Mouse (Mus musculus) MEL (cell line): ENCODE measurements at regions not wholly inside any gene's neighbourhood (a gene's known extent, or its start where the extent isn't known, plus 50 kb on each side); places are given as distances from the start of the nearest gene placed in this dataset.

Source experiments
- DNase-seq: peaks from one replicate; pipeline ENCODE4 v3.0.0; 2011; ENCODE audit warnings: low read depth, low spot score
- H3K27ac ChIP-seq: 2 replicates; pipeline ENCODE4 v1.5.1; 2012; ENCODE audit warnings: low read depth, mild to moderate bottlenecking, control low read depth, low read length, moderate library complexity; ENCODE audit not compliant: control insufficient read depth
- H3K27me3 ChIP-seq, 2 experiments: fragments of 150-350 bp in 1 of 2; sonication (generic) in 1 of 2; 2 replicates each; pipeline ENCODE4 v1.6.1; 2012; ENCODE audit warnings: low read length in 2 of 2, mild to moderate bottlenecking in 2 of 2, improper control_type of control experiment in 1 of 2, moderate library complexity in 1 of 2; ENCODE audit not compliant: insufficient read depth in 2 of 2, control insufficient read depth in 1 of 2
- H3K36me3 ChIP-seq, 2 experiments: 2 replicates each; pipeline ENCODE4 v1.6.1; 2012 to 2014; ENCODE audit warnings: low read length in 2 of 2, improper control_type of control experiment in 1 of 2, inconsistent platforms in 1 of 2, mild to moderate bottlenecking in 1 of 2; ENCODE audit not compliant: insufficient read depth in 2 of 2, control insufficient read depth in 1 of 2
- H3K4me1 ChIP-seq, 2 experiments: fragments of 150-350 bp in 1 of 2; sonication (generic) in 1 of 2; 2 replicates each; pipeline ENCODE4 v1.6.1; 2012; ENCODE audit warnings: low read length in 2 of 2, improper control_type of control experiment in 1 of 2, mild to moderate bottlenecking in 1 of 2; ENCODE audit not compliant: insufficient read depth in 2 of 2, control insufficient read depth in 1 of 2
- H3K4me3 ChIP-seq, 2 experiments: fragments of 150-350 bp in 1 of 2; sonication (generic) in 1 of 2; 2 replicates each; pipeline ENCODE4 v1.5.1; 2012; ENCODE audit warnings: low read depth in 2 of 2, low read length in 2 of 2, mild to moderate bottlenecking in 2 of 2, moderate library complexity in 2 of 2, control low read depth in 1 of 2, improper control_type of control experiment in 1 of 2; ENCODE audit not compliant: control insufficient read depth in 1 of 2, insufficient read depth in 1 of 2
- H3K79me2 ChIP-seq: 2 replicates; pipeline ENCODE4 v1.6.1; 2012; ENCODE audit warnings: mild to moderate bottlenecking, low read length, moderate library complexity; ENCODE audit not compliant: control insufficient read depth, poor library complexity, insufficient read depth
- H3K9ac ChIP-seq: 2 replicates; pipeline ENCODE4 v1.6.1; 2012; ENCODE audit warnings: low read depth, mild to moderate bottlenecking, control low read depth, low read length, moderate library complexity; ENCODE audit not compliant: control insufficient read depth, poor library complexity, severe bottlenecking
- H3K9me3 ChIP-seq: fragments of 150-350 bp; sonication (generic); replicated peaks from 2 replicates; pipeline ENCODE4 v1.6.1; 2012; ENCODE audit warnings: mild to moderate bottlenecking, low read length, improper control_type of control experiment, moderate library complexity; ENCODE audit not compliant: insufficient read depth
- CTCF ChIP-seq, 3 experiments: IDR thresholded peaks in 2 of 3; conservative IDR thresholded peaks in 1 of 3; 2 replicates each; pipeline ENCODE4 v1.5.1; 2011 to 2012; ENCODE audit warnings: low read length in 3 of 3, low read depth in 2 of 3, mild to moderate bottlenecking in 2 of 3, improper control_type of control experiment in 1 of 3, inconsistent platforms in 1 of 3, mixed read lengths in 1 of 3, moderate library complexity in 1 of 3; ENCODE audit not compliant: control insufficient read depth in 1 of 3, insufficient read depth in 1 of 3, poor library complexity in 1 of 3, severe bottlenecking in 1 of 3
- EP300 ChIP-seq, 2 experiments: IDR thresholded peaks; 2 replicates each; pipeline ENCODE4 v1.6.1; 2011; ENCODE audit warnings: improper control_type of control experiment in 2 of 2, low read length in 2 of 2, low read depth in 1 of 2, mild to moderate bottlenecking in 1 of 2
- MAX ChIP-seq: IDR thresholded peaks from 2 replicates; pipeline ENCODE4 v1.6.1; 2011; ENCODE audit warnings: low read length, improper control_type of control experiment
- MXI1 ChIP-seq: IDR thresholded peaks from 2 replicates; pipeline ENCODE4 v1.6.1; 2011; ENCODE audit warnings: mild to moderate bottlenecking, low read depth, low read length, improper control_type of control experiment
- POLR2AphosphoS2 ChIP-seq: IDR thresholded peaks from 2 replicates; pipeline ENCODE4 v1.6.1; 2011; ENCODE audit warnings: low read length, improper control_type of control experiment
- RAD21 ChIP-seq: IDR thresholded peaks from 2 replicates; pipeline ENCODE4 v1.6.1; 2011; ENCODE audit warnings: mild to moderate bottlenecking, low read depth, low read length, improper control_type of control experiment
- SMC3 ChIP-seq: IDR thresholded peaks from 2 replicates; pipeline ENCODE4 v1.6.1; 2011; ENCODE audit warnings: low read depth, low read length, improper control_type of control experiment
- TAL1 ChIP-seq: IDR thresholded peaks from 2 replicates; pipeline ENCODE4 v1.6.1; 2012; ENCODE audit warnings: mild to moderate bottlenecking, inconsistent platforms, low read length, moderate library complexity, mixed read lengths
- TCF12 ChIP-seq: IDR thresholded peaks from 2 replicates; pipeline ENCODE4 v1.6.1; 2014; ENCODE audit warnings: low read depth, mild to moderate bottlenecking, inconsistent platforms, low read length, improper control_type of control experiment, moderate library complexity
- USF1 ChIP-seq: IDR thresholded peaks from 2 replicates; pipeline ENCODE4 v1.6.1; 2014; ENCODE audit warnings: low read depth, mild to moderate bottlenecking, inconsistent platforms, low read length, improper control_type of control experiment, moderate library complexity
- ZC3H11A ChIP-seq: IDR thresholded peaks from 2 replicates; pipeline ENCODE4 v1.6.1; 2012; ENCODE audit warnings: low read depth, mild to moderate bottlenecking, inconsistent platforms, low read length, improper control_type of control experiment
- ZKSCAN1 ChIP-seq: IDR thresholded peaks from 2 replicates; pipeline ENCODE4 v1.6.1; 2012; ENCODE audit warnings: low read depth, mild to moderate bottlenecking, inconsistent platforms, low read length, improper control_type of control experiment, moderate library complexity

- H3K9me3 ChIP-seq: no peaks in the 10 kb centered on the region
- H3K27ac ChIP-seq: no peak overlapping the region
- H3K4me3 ChIP-seq: no peak overlapping the region
- no peaks in the 10 kb centered on the region for H3K36me3 ChIP-seq
- no peaks in the 10 kb centered on the region for H3K27me3 ChIP-seq
- DNase-seq: no peak
- TF ChIP-seq POLR2AphosphoS2: no peak
- H3K4me1 ChIP-seq: no peaks in the 10 kb centered on the region
- no peaks in the 10 kb centered on the region for H3K79me2 ChIP-seq
- H3K9ac ChIP-seq: no peak overlapping the region
These were observed 660.9 kb upstream of the Dpp10 start for GRCm38 (mm10) chr1:124706246-124706645.

- no peaks in the 10 kb centered on the region for H3K27me3 ChIP-seq
- H3K9me3 ChIP-seq: no peaks in the 10 kb centered on the region
- H3K4me3 ChIP-seq: no peak overlapping the region
- DNase-seq: peak; percentile 30
- H3K36me3 ChIP-seq: no peaks in the 10 kb centered on the region
- no peak for TF ChIP-seq TAL1
- TF ChIP-seq CTCF (IDR thresholded peaks at IDR 0.05 in 2 of 3, conservative IDR thresholded peaks at IDR 0.05 in 1 of 3; ENCODE audit: control insufficient read depth in 1 of 3, insufficient read depth in 1 of 3, low read depth in 2 of 3, low read length in 3 of 3, poor library complexity in 1 of 3, severe bottlenecking in 1 of 3): peak; percentile 43 to 58 (median 50)
- no peak for TF ChIP-seq EP300 (IDR thresholded peaks at IDR 0.05; ENCODE audit: low read depth in 1 of 2, low read length in 2 of 2)
- peak; percentile 31; the same call in 1 of the 2 replicates for TF ChIP-seq ZC3H11A
- 0 out of 2 replicates have a peak, but pooled peaks have one; percentile 32 for TF ChIP-seq USF1
- TF ChIP-seq SMC3: peak; percentile 42
- TF ChIP-seq TCF12: no peak
- TF ChIP-seq RAD21: peak; percentile 47
- no peak for TF ChIP-seq ZKSCAN1
- H3K27ac ChIP-seq: no peak overlapping the region
- no peak overlapping the region for H3K9ac ChIP-seq
- H3K79me2 ChIP-seq: no peaks in the 10 kb centered on the region
- H3K4me1 ChIP-seq: no peaks in the 10 kb centered on the region
These were observed 629.1 kb upstream of the Dpp10 start for GRCm38 (mm10) chr1:124674420-124674819.

GRCm38 (mm10) chr1:124652872-124653271 lies 607.5 kb upstream of the Dpp10 start:
- H3K36me3 ChIP-seq: no peaks in the 10 kb centered on the region
- no peaks in the 10 kb centered on the region for H3K79me2 ChIP-seq
- no peak for TF ChIP-seq MXI1
- TF ChIP-seq MAX: no peak
- no peak for TF ChIP-seq ZKSCAN1
- no peak overlapping the region for H3K4me3 ChIP-seq
- no peak for DNase-seq
- no peaks in the 10 kb centered on the region for H3K9me3 ChIP-seq
- H3K4me1 ChIP-seq: no peaks in the 10 kb centered on the region
- H3K27me3 ChIP-seq: no peaks in the 10 kb centered on the region
- H3K27ac ChIP-seq: no peak overlapping the region
- H3K9ac ChIP-seq: no peak overlapping the region
